Mouse (Mus musculus) cortical plate, adult 2 months (tissue): Measurements from ENCODE around the gene Cgnl1. TPM values are rescaled to one million over a fixed set of nuclear protein-coding genes. Genes with fewer than 3 reads are reported as not detected.
A peak's percentile ranks its signal among the peaks of the same experiment; 100 is the strongest.

Experiments
- H3K27ac ChIP-seq: fragments of 200-500 bp; 2 replicates; pipeline ENCODE4 v1.5.1; 2012; ENCODE audit warnings: low read length, control low read depth, inconsistent platforms; ENCODE audit not compliant: insufficient read depth
- H3K4me1 ChIP-seq: fragments of 200-500 bp; 2 replicates; pipeline ENCODE4 v1.6.1; 2011; ENCODE audit warnings: low read length; ENCODE audit not compliant: control insufficient read depth, insufficient read depth
- H3K4me3 ChIP-seq: fragments of 200-500 bp; 2 replicates; pipeline ENCODE4 v1.5.1; 2011; ENCODE audit warnings: mild to moderate bottlenecking, low read length, control low read depth; ENCODE audit not compliant: insufficient read depth
- CTCF ChIP-seq: fragments of 200-500 bp; IDR thresholded peaks from 2 replicates; pipeline ENCODE4 v1.5.1; 2011; ENCODE audit warnings: mild to moderate bottlenecking, control low read depth, low read length; ENCODE audit not compliant: insufficient read depth; ENCODE audit errors: extremely low read depth
- POLR2A ChIP-seq: fragments of 200-500 bp; IDR thresholded peaks from 2 replicates; pipeline ENCODE4 v1.6.1; 2011; ENCODE audit warnings: mild to moderate bottlenecking, low read length, control low read depth; ENCODE audit not compliant: insufficient read depth; ENCODE audit errors: extremely low read depth
- polyA plus RNA-seq: library from polyadenylated mRNA; depleted of rRNA; stranded (reverse); fragments of >200 nt; gene quantifications from 2 replicates; pipeline ENCODE4 v1.2.3, GENCODE M21; 2012

Gene Cgnl1
- polyA plus RNA-seq, 1 experiment = 6.0 TPM

- Histone ChIP-seq H3K4me1 (no peaks in the 10 kb centered on the region), H3K4me3 (no peak overlapping the region), H3K27ac (no peak overlapping the region)
- no peak for TF ChIP-seq POLR2A
- no peak for TF ChIP-seq CTCF
These were observed 14.0 kb downstream of the Cgnl1 start for GRCm38 (mm10) chr9:71757386-71757785.

- Histone ChIP-seq H3K4me3 (no peak overlapping the region), H3K4me1 (no peaks in the 10 kb centered on the region), H3K27ac (no peak overlapping the region)
- TF ChIP-seq POLR2A (no peak), CTCF (no peak)
These were observed 14.5 kb downstream of the Cgnl1 start for GRCm38 (mm10) chr9:71756916-71757315.

- Histone ChIP-seq H3K4me3 (no peak overlapping the region), H3K27ac (peak overlapping the region; percentile 65; the same call in 1 of the 2 replicates)
- TF ChIP-seq CTCF (no peak), POLR2A (no peak)
These were observed 17.4 kb downstream of the Cgnl1 start for GRCm38 (mm10) chr9:71753981-71754380.

GRCm38 (mm10) chr9:71753529-71753928 is 17.9 kb downstream of the Cgnl1 start:
- Histone ChIP-seq H3K4me1 (no peaks in the 10 kb centered on the region), H3K4me3 (no peak overlapping the region), H3K27ac (no peak overlapping the region)
- no peak for TF ChIP-seq CTCF
- no peak for TF ChIP-seq POLR2A

More at GRCm38 (mm10) chr9:71753981-71754380, 17.4 kb downstream of the Cgnl1 start:
- no peaks in the 10 kb centered on the region for H3K4me1 ChIP-seq

GRCm38 (mm10) chr9:71753117-71753516 is 18.3 kb downstream of the Cgnl1 start:
- TF ChIP-seq POLR2A (no peak), CTCF (no peak)
- H3K4me1 ChIP-seq = no peaks in the 10 kb centered on the region
- H3K27ac ChIP-seq = no peak overlapping the region
- no peak overlapping the region for H3K4me3 ChIP-seq

GRCm38 (mm10) chr9:71750015-71750672 is 21.3 kb downstream of the Cgnl1 start:
- TF ChIP-seq POLR2A = no peak
- TF ChIP-seq CTCF = no peak
- H3K4me1 ChIP-seq = 0 out of 2 replicates have a peak, but pooled peaks cover 2% of the 10 kb centered on the region
- no peak overlapping the region for H3K4me3 ChIP-seq
- H3K27ac ChIP-seq = no peak overlapping the region

- Histone ChIP-seq H3K4me3 (no peak overlapping the region), H3K4me1 (0 out of 2 replicates have a peak, but pooled peaks cover 2% of the 10 kb centered on the region), H3K27ac (no peak overlapping the region)
- TF ChIP-seq CTCF (no peak), POLR2A (no peak)
These were observed 25.0 kb downstream of the Cgnl1 start for GRCm38 (mm10) chr9:71746405-71746804.

- TF ChIP-seq POLR2A (no peak), CTCF (no peak)
- Histone ChIP-seq H3K27ac (no peak overlapping the region), H3K4me1 (no peaks in the 10 kb centered on the region), H3K4me3 (no peak overlapping the region)
These were observed 33.1 kb downstream of the Cgnl1 start for GRCm38 (mm10) chr9:71738081-71738930.

- Histone ChIP-seq H3K27ac (no peak overlapping the region), H3K4me3 (no peak overlapping the region), H3K4me1 (no peaks in the 10 kb centered on the region)
- TF ChIP-seq CTCF = no peak
- TF ChIP-seq POLR2A = no peak
These were observed 34.0 kb downstream of the Cgnl1 start for GRCm38 (mm10) chr9:71737257-71738023.

GRCm38 (mm10) chr9:71735886-71736285 is 35.5 kb downstream of the Cgnl1 start:
- no peaks in the 10 kb centered on the region for H3K4me1 ChIP-seq
- H3K4me3 ChIP-seq = no peak overlapping the region
- TF ChIP-seq CTCF (no peak), POLR2A (no peak)
- no peak overlapping the region for H3K27ac ChIP-seq
